Mouse (Mus musculus): ENCODE data around the gene Meaf6. TPM values are rescaled to one million over a fixed set of nuclear protein-coding genes. Genes with fewer than 3 reads are reported as not detected.

The Meaf6 gene
- polyA plus RNA-seq, 1 experiment from 2014 or later = 22.3 TPM

DNA sequence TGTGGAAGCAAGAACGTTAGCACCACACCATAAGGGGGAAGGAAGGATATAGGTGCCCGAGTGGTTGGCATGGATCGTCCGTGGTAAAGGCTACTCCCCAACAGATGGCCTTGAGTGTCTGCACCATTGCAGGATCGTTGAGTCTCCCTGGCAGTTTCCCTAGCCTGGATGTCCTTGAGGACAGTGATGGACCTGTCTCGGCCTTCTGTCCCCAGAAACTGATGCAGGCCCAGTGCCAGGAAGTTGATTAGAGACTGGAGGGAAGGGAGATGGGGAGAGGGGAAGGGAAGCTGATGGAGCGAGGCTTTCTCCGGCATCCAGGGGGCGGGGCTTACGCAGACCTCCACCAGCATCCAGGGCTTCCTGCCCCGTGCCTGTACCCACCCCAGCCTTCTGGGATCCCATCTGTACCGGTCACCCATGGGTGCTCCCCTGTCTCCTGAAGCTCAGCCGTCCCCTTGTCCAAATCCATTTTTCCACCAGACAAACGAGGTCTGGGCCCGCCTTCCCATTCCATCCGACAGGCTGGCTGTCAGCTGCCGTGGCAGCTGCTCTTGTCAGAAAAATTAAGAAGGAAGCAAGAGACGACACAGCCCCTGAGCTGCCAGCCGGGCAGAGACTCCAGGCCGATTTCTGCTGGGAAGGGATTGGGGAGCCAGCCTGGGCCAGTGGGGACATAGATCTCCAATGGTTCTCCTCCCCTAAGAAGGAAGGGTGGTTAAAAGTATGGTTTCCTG, 73.8 kb downstream of the Meaf6 start:
- ChIA-PET POLR2A (no interaction called here), CTCF (no interaction called here)
- no peak for DNase-seq (ENCODE audit: low read depth, low spot score)
- in situ Hi-C loops (cut with MboI; ENCODE audit: low pct_unique_long_range_greater_than_20kb) = loop anchor here (25.0 kb wide), 1 partner anchor 779 kb away; no protein-coding TSS in a partner anchor
- peaks cover 10% of the 10 kb centered on the region for H3K27me3 ChIP-seq
- no peak for TF ChIP-seq CTCF (IDR thresholded peaks at IDR 0.05)
- ATAC-seq = no peak

- DNase-seq (ENCODE audit: low read depth, low spot score) = peak; percentile 3
- CTCF ChIA-PET = interaction anchor here (1.1 to 1.5 kb wide), 5 partner anchors 10 to 802 kb away, joined by 3 to 5 read pairs (median 3); no protein-coding TSS in a partner anchor
- TF ChIP-seq CTCF (IDR thresholded peaks at IDR 0.05) = peak; percentile 85
- H3K27me3 ChIP-seq = peaks cover 10% of the 10 kb centered on the region
- in situ Hi-C loops (cut with MboI; ENCODE audit: low pct_unique_long_range_greater_than_20kb) = loop anchor here (25.0 kb wide), 1 partner anchor 777 kb away; no protein-coding TSS in a partner anchor
- peak; percentile 69 for ATAC-seq
- POLR2A ChIA-PET = no interaction called here
Measured at GRCm38 (mm10) chr4:125160320-125160950, 75.5 kb downstream of the Meaf6 start.

DNA sequence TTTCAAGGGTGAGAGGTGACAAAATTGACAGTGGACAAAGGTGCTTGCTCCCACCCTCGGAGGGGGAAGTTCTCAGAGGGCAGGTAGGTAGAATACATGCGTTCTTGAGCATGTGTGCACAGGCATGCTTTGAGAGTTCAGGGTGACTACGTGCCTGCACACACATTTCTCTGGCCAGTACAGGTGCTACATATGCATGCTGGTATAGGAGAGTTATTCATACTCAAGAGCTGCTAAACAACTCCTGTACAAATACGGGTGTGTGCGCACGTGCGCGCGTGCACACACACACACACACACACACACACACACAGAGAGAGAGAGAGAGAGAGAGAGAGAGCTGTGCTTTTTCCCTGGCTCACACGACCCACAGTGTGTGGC, 76.0 kb downstream of the Meaf6 start:
- ATAC-seq = no peak
- POLR2A ChIA-PET = no interaction called here
- peaks cover 10% of the 10 kb centered on the region for H3K27me3 ChIP-seq
- TF ChIP-seq CTCF (IDR thresholded peaks at IDR 0.05) = no peak
- no peak for DNase-seq (ENCODE audit: low read depth, low spot score)
- in situ Hi-C loops (cut with MboI; ENCODE audit: low pct_unique_long_range_greater_than_20kb) = loop anchor here (25.0 kb wide), 1 partner anchor 776 kb away; no protein-coding TSS in a partner anchor
- CTCF ChIA-PET = interaction anchor here (1.1 to 1.5 kb wide), 5 partner anchors 12 to 802 kb away, joined by 3 to 5 read pairs (median 3); no protein-coding TSS in a partner anchor

- no peak for DNase-seq (ENCODE audit: low read depth, low spot score)
- CTCF ChIA-PET = interaction anchor here (1.1 kb wide), 1 partner anchor 12 kb away, joined by 3 read pairs; no protein-coding TSS in a partner anchor
- in situ Hi-C loops (cut with MboI; ENCODE audit: low pct_unique_long_range_greater_than_20kb) = loop anchor here (25.0 kb wide), 1 partner anchor 776 kb away; no protein-coding TSS in a partner anchor
Measured at GRCm38 (mm10) chr4:125161392-125161791, 76.5 kb downstream of the Meaf6 start.

GRCm38 (mm10) chr4:125162701-125163100, 77.8 kb downstream of the Meaf6 start:
- DNase-seq (ENCODE audit: low read depth, low spot score) (no peak), ATAC-seq (no peak)
- no peak for TF ChIP-seq CTCF (IDR thresholded peaks at IDR 0.05)
- POLR2A ChIA-PET = no interaction called here
- in situ Hi-C loops (cut with MboI; ENCODE audit: low pct_unique_long_range_greater_than_20kb) = loop anchor here (25.0 kb wide), 1 partner anchor 775 kb away; no protein-coding TSS in a partner anchor
- H3K27me3 ChIP-seq = peaks cover 10% of the 10 kb centered on the region
- CTCF ChIA-PET = no interaction called here

More at GRCm38 (mm10) chr4:125161392-125161791, 76.5 kb downstream of the Meaf6 start:
- POLR2A ChIA-PET = no interaction called here
- ATAC-seq = no peak
- peaks cover 10% of the 10 kb centered on the region for H3K27me3 ChIP-seq
- no peak for TF ChIP-seq CTCF (IDR thresholded peaks at IDR 0.05)

Other genes with a start within 250 kb of the Meaf6 start
- gene Yrdc, start 234.5 kb upstream of the Meaf6 start, polyA plus RNA-seq (2021) = 38.1 TPM
- gene 1110065P20Rik, start 233.9 kb upstream of the Meaf6 start, polyA plus RNA-seq (2021) = 53.9 TPM
- gene Maneal, start 223.0 kb upstream of the Meaf6 start, polyA plus RNA-seq (2021) = not detected
- gene Epha10, start 204.2 kb upstream of the Meaf6 start, polyA plus RNA-seq (2021) = not detected
- 8.9 TPM for gene 9930104L06Rik, start 148.1 kb upstream of the Meaf6 start, polyA plus RNA-seq (2021)
- 42.9 TPM for gene Cdca8, start 145.8 kb upstream of the Meaf6 start, polyA plus RNA-seq (2021)
- gene Rspo1, start 98.7 kb upstream of the Meaf6 start, polyA plus RNA-seq (2021) = not detected
- 41.6 TPM for gene Gnl2, start 68.5 kb upstream of the Meaf6 start, polyA plus RNA-seq (2021)
- gene Dnali1, start 19.4 kb upstream of the Meaf6 start, polyA plus RNA-seq (2021) = 0.14 TPM
- 13.5 TPM for gene Snip1, start 18.5 kb upstream of the Meaf6 start, polyA plus RNA-seq (2021)
- gene Zc3h12a, start 42.7 kb downstream of the Meaf6 start, polyA plus RNA-seq (2021) = 5.7 TPM

Data from Patski (cell line).